Mouse (Mus musculus): ENCODE data around the gene Slc26a6. TPM values are rescaled to one million over a fixed set of nuclear protein-coding genes. Genes with fewer than 3 reads are reported as not detected.

Gene Slc26a6
- polyA plus RNA-seq, 1 experiment from 2014 or later, result 5.7 TPM

GRCm38 (mm10) chr9:108847374-108847773, 5.7 kb upstream of the Slc26a6 start:
- 78% methylated on average over 4 of the region's 4 CpGs for WGBS
- no peak overlapping the region for H3K4me3 ChIP-seq
- H3K36me3 ChIP-seq, result no peaks in the 10 kb centered on the region
- no peak overlapping the region for H3K4me2 ChIP-seq
- H3K27me3 ChIP-seq (replicated peaks), result peaks cover 59% of the 10 kb centered on the region
- H3K9ac ChIP-seq, result no peak overlapping the region
- peaks cover 6% of the 10 kb centered on the region for H3K4me1 ChIP-seq
- H3K27ac ChIP-seq (replicated peaks), result no peak overlapping the region
- ATAC-seq (ENCODE audit: extremely low read depth, insufficient number of reproducible peaks, low FRiP score, low TSS enrichment), result no peak
- H3K9me3 ChIP-seq, result no peaks in the 10 kb centered on the region

GRCm38 (mm10) chr9:108848419-108848818, 4.7 kb upstream of the Slc26a6 start:
- Histone ChIP-seq H3K36me3 (no peaks in the 10 kb centered on the region), H3K9me3 (no peaks in the 10 kb centered on the region), H3K4me1 (peaks cover 11% of the 10 kb centered on the region), H3K9ac (no peak overlapping the region), H3K4me2 (no peak overlapping the region), H3K4me3 (no peak overlapping the region), H3K27me3 (replicated peaks) (peaks cover 50% of the 10 kb centered on the region), H3K27ac (replicated peaks) (no peak overlapping the region)
- 57% methylated on average over 17 of the region's 17 CpGs for WGBS
- ATAC-seq (ENCODE audit: extremely low read depth, insufficient number of reproducible peaks, low FRiP score, low TSS enrichment), result no peak

GRCm38 (mm10) chr9:108853635-108854240, 655 bp downstream of the Slc26a6 start:
- peaks cover 28% of the 10 kb centered on the region for H3K4me1 ChIP-seq
- ATAC-seq (ENCODE audit: extremely low read depth, insufficient number of reproducible peaks, low FRiP score, low TSS enrichment), result peak; percentile 83
- H3K27me3 ChIP-seq (replicated peaks), result peaks cover 20% of the 10 kb centered on the region
- H3K4me3 ChIP-seq, result peak overlapping the region; percentile 69
- H3K9ac ChIP-seq, result peak overlapping the region; percentile 85
- 3% methylated on average over 25 of the region's 25 CpGs for WGBS
- H3K27ac ChIP-seq (replicated peaks), result peak overlapping the region; percentile 74
- H3K36me3 ChIP-seq, result peaks cover 21% of the 10 kb centered on the region
- H3K9me3 ChIP-seq, result no peaks in the 10 kb centered on the region
- peak overlapping the region; percentile 83 for H3K4me2 ChIP-seq

GRCm38 (mm10) chr9:108854241-108854696, 1.2 kb downstream of the Slc26a6 start:
- WGBS, result under 1% methylated on average over 28 of the region's 28 CpGs
- Histone ChIP-seq H3K9me3 (no peaks in the 10 kb centered on the region), H3K27ac (replicated peaks) (peak overlapping the region; percentile 74), H3K4me3 (peak overlapping the region; percentile 69), H3K9ac (peak overlapping the region; percentile 85), H3K4me1 (peaks cover 33% of the 10 kb centered on the region), H3K27me3 (replicated peaks) (peaks cover 14% of the 10 kb centered on the region), H3K36me3 (peaks cover 23% of the 10 kb centered on the region), H3K4me2 (peak overlapping the region; percentile 83)
- peak; percentile 75 for ATAC-seq (ENCODE audit: extremely low read depth, insufficient number of reproducible peaks, low FRiP score, low TSS enrichment)

- 44% methylated on average over 5 of the region's 5 CpGs for WGBS
- Histone ChIP-seq H3K27me3 (replicated peaks) (peaks cover 9% of the 10 kb centered on the region; the same call in 1 of the 2 replicates), H3K4me2 (peak overlapping the region; percentile 83), H3K9me3 (no peaks in the 10 kb centered on the region), H3K4me1 (peaks cover 36% of the 10 kb centered on the region), H3K36me3 (peaks cover 29% of the 10 kb centered on the region), H3K9ac (no peak overlapping the region), H3K4me3 (peak overlapping the region; percentile 69; the same call in 1 of the 2 replicates), H3K27ac (replicated peaks) (no peak overlapping the region)
- ATAC-seq (ENCODE audit: extremely low read depth, insufficient number of reproducible peaks, low FRiP score, low TSS enrichment), result no peak
These were observed 2.3 kb downstream of the Slc26a6 start for GRCm38 (mm10) chr9:108855335-108855734.

- WGBS, result 69% methylated on average over 8 of the region's 8 CpGs
- Histone ChIP-seq H3K9ac (0 out of 2 replicates have a peak overlapping the region, but pooled peaks have one; percentile 8), H3K4me3 (no peak overlapping the region), H3K9me3 (no peaks in the 10 kb centered on the region), H3K4me2 (no peak overlapping the region), H3K36me3 (peaks cover 43% of the 10 kb centered on the region), H3K27ac (replicated peaks) (no peak overlapping the region), H3K4me1 (peaks cover 21% of the 10 kb centered on the region), H3K27me3 (replicated peaks) (peaks cover 9% of the 10 kb centered on the region; the same call in 1 of the 2 replicates)
- no peak for ATAC-seq (ENCODE audit: extremely low read depth, insufficient number of reproducible peaks, low FRiP score, low TSS enrichment)
These were observed 5.9 kb downstream of the Slc26a6 start for GRCm38 (mm10) chr9:108858792-108859527.

GRCm38 (mm10) chr9:108912308-108912707, 59.2 kb downstream of the Slc26a6 start:
- no peak overlapping the region for H3K9ac ChIP-seq
- no peaks in the 10 kb centered on the region for H3K27me3 ChIP-seq (replicated peaks)
- no peak for ATAC-seq (ENCODE audit: extremely low read depth, insufficient number of reproducible peaks, low FRiP score, low TSS enrichment)
- H3K27ac ChIP-seq (replicated peaks), result no peak overlapping the region
- no peak overlapping the region for H3K4me3 ChIP-seq
- WGBS, result 63% methylated on average over 6 of the region's 6 CpGs
- no peaks in the 10 kb centered on the region for H3K36me3 ChIP-seq
- H3K4me1 ChIP-seq, result no peaks in the 10 kb centered on the region
- H3K9me3 ChIP-seq, result no peaks in the 10 kb centered on the region
- no peak overlapping the region for H3K4me2 ChIP-seq

- no peak for ATAC-seq (ENCODE audit: extremely low read depth, insufficient number of reproducible peaks, low FRiP score, low TSS enrichment)
- WGBS, result 82% methylated on average over 7 of the region's 7 CpGs
- H3K4me3 ChIP-seq, result no peak overlapping the region
- H3K9ac ChIP-seq, result no peak overlapping the region
- no peak overlapping the region for H3K4me2 ChIP-seq
- H3K36me3 ChIP-seq, result no peaks in the 10 kb centered on the region
- no peaks in the 10 kb centered on the region for H3K27me3 ChIP-seq (replicated peaks)
- H3K9me3 ChIP-seq, result no peaks in the 10 kb centered on the region
- no peaks in the 10 kb centered on the region for H3K4me1 ChIP-seq
- no peak overlapping the region for H3K27ac ChIP-seq (replicated peaks)
These were observed 60.1 kb downstream of the Slc26a6 start for GRCm38 (mm10) chr9:108913161-108913560.

- Histone ChIP-seq H3K4me1 (no peaks in the 10 kb centered on the region), H3K4me3 (no peak overlapping the region), H3K27me3 (replicated peaks) (no peaks in the 10 kb centered on the region), H3K9me3 (no peaks in the 10 kb centered on the region), H3K36me3 (no peaks in the 10 kb centered on the region), H3K27ac (replicated peaks) (no peak overlapping the region), H3K4me2 (no peak overlapping the region), H3K9ac (no peak overlapping the region)
- ATAC-seq (ENCODE audit: extremely low read depth, insufficient number of reproducible peaks, low FRiP score, low TSS enrichment), result no peak
- WGBS, result 70% methylated on average over 10 of the region's 10 CpGs
These were observed 60.5 kb downstream of the Slc26a6 start for GRCm38 (mm10) chr9:108913621-108914020.

- Histone ChIP-seq H3K27ac (replicated peaks) (no peak within 1 kb of the TSS), H3K27me3 (replicated peaks) (no peaks in the 10 kb centered on the region), H3K4me3 (no peak within 1 kb of the TSS), H3K4me2 (no peak within 1 kb of the TSS), H3K9me3 (no peaks in the 10 kb centered on the region), H3K36me3 (no peaks in the 10 kb centered on the region), H3K9ac (no peak within 1 kb of the TSS), H3K4me1 (no peaks in the 10 kb centered on the region)
- 64% methylated on average over 6 of the region's 6 CpGs for WGBS
- no peak for ATAC-seq (ENCODE audit: extremely low read depth, insufficient number of reproducible peaks, low FRiP score, low TSS enrichment)
These were observed 61.4 kb downstream of the Slc26a6 start, which contains the start of gene Tmem89 for GRCm38 (mm10) chr9:108914491-108914890. Gene Tmem89 (plus strand): TSS chr9:108914619.

GRCm38 (mm10) chr9:108925897-108926296, 72.8 kb downstream of the Slc26a6 start:
- Histone ChIP-seq H3K9ac (no peak overlapping the region), H3K36me3 (no peaks in the 10 kb centered on the region), H3K27ac (replicated peaks) (no peak overlapping the region), H3K27me3 (replicated peaks) (peaks cover 35% of the 10 kb centered on the region), H3K9me3 (no peaks in the 10 kb centered on the region; the same call in 1 of the 2 replicates), H3K4me1 (no peaks in the 10 kb centered on the region), H3K4me3 (no peak overlapping the region), H3K4me2 (no peak overlapping the region)
- WGBS, result 69% methylated on average over 8 of the region's 8 CpGs
- no peak for ATAC-seq (ENCODE audit: extremely low read depth, insufficient number of reproducible peaks, low FRiP score, low TSS enrichment)
